Mouse (Mus musculus) cerebellum, adult 2 months (tissue): ENCODE data around the gene Tmem37. TPM values are rescaled to one million over a fixed set of nuclear protein-coding genes. Genes with fewer than 3 reads are reported as not detected.
A peak's percentile ranks its signal among the peaks of the same experiment; 100 is the strongest.

ENCODE experiments used
- DNase-seq, 2 experiments: peaks; one replicate each; pipeline ENCODE4 v3.0.0; 2021
- H3K27ac ChIP-seq: fragments of 200-500 bp; 2 replicates; pipeline ENCODE4 v1.5.1; 2012; ENCODE audit warnings: low read length, control low read depth, inconsistent platforms; ENCODE audit not compliant: insufficient read depth
- H3K27me3 ChIP-seq: fragments of 200-500 bp; 2 replicates; pipeline ENCODE4 v1.6.1; 2012; ENCODE audit warnings: inconsistent platforms, mild to moderate bottlenecking, low read length, moderate library complexity; ENCODE audit not compliant: control insufficient read depth, insufficient read depth
- H3K4me1 ChIP-seq: fragments of 200-500 bp; 2 replicates; pipeline ENCODE4 v1.6.1; 2011; ENCODE audit warnings: low read length; ENCODE audit not compliant: control insufficient read depth, insufficient read depth
- H3K4me3 ChIP-seq: fragments of 200-500 bp; replicated peaks from 2 replicates; pipeline ENCODE3; 2011; ENCODE audit warnings: mild to moderate bottlenecking, low read depth, low read length, control low read depth; ENCODE audit not compliant: insufficient read depth
- CTCF ChIP-seq: fragments of 200-500 bp; IDR thresholded peaks from 2 replicates; pipeline ENCODE4 v1.5.1; 2011; ENCODE audit warnings: low read depth, mild to moderate bottlenecking, control low read depth, low read length, moderate library complexity, borderline replicate concordance; ENCODE audit not compliant: insufficient read depth
- POLR2A ChIP-seq: fragments of 200-500 bp; IDR thresholded peaks from 2 replicates; pipeline ENCODE4 v1.6.1; 2011; ENCODE audit warnings: low read length, control low read depth, borderline replicate concordance; ENCODE audit not compliant: insufficient read depth
- WGBS: fragments of 180-500 bp; shearing (Covaris S2); methylation state at CpG from one replicate; pipeline ENCODE4 v1.1.7; 2018; 5-methylcytosine and 5-hydroxymethylcytosine counted together
- polyA plus RNA-seq: library from polyadenylated mRNA; depleted of rRNA; stranded (reverse); fragments of >200 nt; gene quantifications from 2 replicates; pipeline ENCODE4 v1.2.3, GENCODE M21; 2012

Gene Tmem37
- polyA plus RNA-seq, 1 experiment = 1.3 TPM

DNA sequence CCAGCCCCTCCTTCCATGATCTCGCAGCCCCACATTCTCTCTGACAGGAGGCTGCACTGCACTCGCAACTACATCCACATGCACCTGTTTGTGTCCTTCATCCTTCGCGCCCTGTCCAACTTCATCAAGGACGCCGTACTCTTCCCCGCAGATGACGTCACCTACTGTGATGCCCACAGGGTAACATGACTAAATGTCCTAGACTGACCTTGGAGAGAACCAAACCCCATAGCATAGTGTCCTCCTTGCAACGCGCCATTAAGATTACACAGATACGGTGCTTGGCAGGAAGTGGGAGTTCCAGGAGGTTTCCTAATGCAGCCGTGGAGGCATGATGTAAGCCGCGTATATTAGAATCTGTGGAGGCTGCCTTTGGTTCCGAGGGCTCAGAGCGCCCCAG is 29.3 kb downstream of the Tmem37 start:
- WGBS = 85% methylated on average over 16 of the region's 16 CpGs
- no peak for DNase-seq
- TF ChIP-seq POLR2A = no peak

DNA sequence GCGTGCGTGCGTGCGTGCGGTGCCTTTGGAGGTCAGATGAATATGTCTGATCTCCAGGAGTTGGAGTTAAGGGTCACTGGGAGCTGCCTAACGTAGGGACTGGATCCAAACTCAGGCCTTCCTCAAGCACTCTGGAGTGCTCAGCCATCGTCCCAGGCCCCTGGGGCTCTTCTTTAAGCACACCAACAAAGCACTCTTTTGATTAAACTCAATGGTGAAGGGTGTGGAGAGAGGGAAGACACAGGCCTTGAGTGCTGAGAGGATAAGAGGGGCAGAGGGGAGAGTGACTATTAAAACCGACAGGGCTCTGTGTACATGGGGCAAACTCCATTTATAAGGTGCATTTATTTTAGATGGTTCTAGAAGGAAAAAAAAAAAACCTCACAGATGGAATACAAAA is 31.5 kb downstream of the Tmem37 start:
- Histone ChIP-seq H3K27ac (no peak overlapping the region), H3K4me1 (no peaks in the 10 kb centered on the region), H3K4me3 (no peak overlapping the region), H3K27me3 (no peaks in the 10 kb centered on the region)
- TF ChIP-seq CTCF (no peak), POLR2A (no peak)
- DNase-seq = no peak
- WGBS = 83% methylated on average over 8 of the region's 8 CpGs

More for the DNA sequence above, 29.3 kb downstream of the Tmem37 start:
- Histone ChIP-seq H3K4me3 (no peak overlapping the region), H3K27me3 (no peaks in the 10 kb centered on the region), H3K4me1 (no peaks in the 10 kb centered on the region), H3K27ac (no peak overlapping the region)

DNA sequence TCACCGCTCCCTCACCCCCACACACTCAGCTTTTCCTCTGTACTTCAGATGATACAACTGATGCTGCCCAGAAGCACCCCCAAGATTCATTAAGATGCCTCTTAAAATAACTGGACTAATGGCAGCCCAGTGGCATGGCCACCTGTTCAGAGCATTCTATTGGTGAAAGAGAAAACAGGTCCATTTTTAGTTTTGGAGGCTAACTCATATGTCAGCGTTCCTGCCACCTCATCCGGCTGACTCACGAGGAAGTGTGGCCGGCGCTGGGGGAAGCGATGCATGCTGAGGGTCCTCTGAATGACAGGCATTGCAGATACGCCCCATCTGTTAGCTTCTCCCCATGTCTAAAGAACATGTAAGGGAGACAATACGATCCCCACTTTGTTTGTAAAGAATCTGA is 35.3 kb downstream of the Tmem37 start:
- no peak overlapping the region for H3K27ac ChIP-seq
- H3K4me1 ChIP-seq = no peaks in the 10 kb centered on the region
- no peak for TF ChIP-seq CTCF
- TF ChIP-seq POLR2A = no peak
- WGBS = 61% methylated on average over 9 of the region's 9 CpGs
- H3K27me3 ChIP-seq = no peaks in the 10 kb centered on the region
- H3K4me3 ChIP-seq = no peak overlapping the region
- no peak for DNase-seq

DNA sequence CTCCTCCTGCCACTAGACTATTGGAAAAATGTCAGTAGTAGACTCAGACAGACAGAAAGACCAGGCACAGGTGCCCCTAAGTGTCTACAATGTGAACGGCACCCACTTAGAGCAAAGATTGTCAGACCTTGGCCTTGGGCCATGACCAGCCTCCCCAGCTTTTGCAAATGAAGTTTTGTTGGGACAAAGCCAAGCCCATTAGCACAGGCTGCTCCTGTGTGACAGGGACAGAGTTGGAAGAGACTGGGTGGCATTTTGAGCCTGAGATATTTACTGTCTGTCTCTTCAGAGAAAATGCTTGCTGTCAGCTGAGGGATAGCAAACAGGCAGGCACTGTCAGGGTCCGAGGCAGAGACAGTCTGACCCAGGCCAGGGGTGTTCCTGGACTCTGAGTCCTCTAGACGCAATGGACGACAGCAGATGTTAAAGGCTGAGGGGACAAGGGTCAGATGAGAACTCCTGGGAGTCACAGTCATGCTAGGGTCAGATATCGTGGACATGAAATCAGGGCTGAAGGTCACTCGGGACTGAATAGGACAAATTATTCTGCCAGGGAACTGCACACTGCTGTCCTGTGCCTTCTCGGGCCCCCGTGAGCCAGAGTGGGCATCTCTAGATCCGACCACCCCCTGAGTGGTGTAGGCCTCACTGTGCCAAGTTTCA is 36.7 kb downstream of the Tmem37 start:
- no peaks in the 10 kb centered on the region for H3K27me3 ChIP-seq
- no peak overlapping the region for H3K4me3 ChIP-seq
- peaks cover 3% of the 10 kb centered on the region; the same call in 1 of the 2 replicates for H3K4me1 ChIP-seq
- TF ChIP-seq CTCF = no peak
- no peak for TF ChIP-seq POLR2A
- peak; percentile 14 to 23 for DNase-seq
- 37% methylated on average over 9 of the region's 9 CpGs for WGBS
- H3K27ac ChIP-seq = no peak overlapping the region

DNA sequence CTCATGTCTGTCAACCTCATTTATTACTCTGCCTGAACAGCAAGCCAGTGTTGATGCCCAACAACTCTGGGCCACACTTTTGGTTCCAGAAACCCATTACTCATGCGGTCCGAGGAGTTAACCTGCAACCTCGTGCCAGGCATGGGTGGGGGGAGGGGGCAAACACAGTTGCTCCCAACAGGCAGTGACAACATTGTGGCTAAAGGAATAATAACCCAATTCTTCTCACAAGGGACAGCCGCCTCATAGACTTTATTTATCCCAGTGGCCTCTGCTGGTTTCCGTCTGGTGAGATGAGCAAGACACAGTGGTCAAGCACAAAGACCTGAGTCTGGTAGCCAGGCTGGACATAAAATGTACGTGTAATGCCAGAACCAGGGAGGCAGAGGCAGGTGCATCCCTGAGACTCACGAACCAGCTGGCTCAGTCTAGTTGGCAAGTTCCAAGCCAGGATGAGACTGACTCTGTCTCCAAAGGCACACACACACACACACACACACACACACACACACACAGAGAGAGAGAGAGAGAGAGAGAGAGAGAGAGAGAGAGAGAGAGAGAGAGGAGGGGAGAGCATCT is 38.3 kb downstream of the Tmem37 start:
- H3K4me3 ChIP-seq = no peak overlapping the region
- H3K27ac ChIP-seq = no peak overlapping the region
- TF ChIP-seq CTCF (no peak), POLR2A (no peak)
- H3K4me1 ChIP-seq = peaks cover 8% of the 10 kb centered on the region; the same call in 1 of the 2 replicates
- WGBS = 62% methylated on average over 7 of the region's 7 CpGs
- DNase-seq = no peak
- H3K27me3 ChIP-seq = no peaks in the 10 kb centered on the region

DNA sequence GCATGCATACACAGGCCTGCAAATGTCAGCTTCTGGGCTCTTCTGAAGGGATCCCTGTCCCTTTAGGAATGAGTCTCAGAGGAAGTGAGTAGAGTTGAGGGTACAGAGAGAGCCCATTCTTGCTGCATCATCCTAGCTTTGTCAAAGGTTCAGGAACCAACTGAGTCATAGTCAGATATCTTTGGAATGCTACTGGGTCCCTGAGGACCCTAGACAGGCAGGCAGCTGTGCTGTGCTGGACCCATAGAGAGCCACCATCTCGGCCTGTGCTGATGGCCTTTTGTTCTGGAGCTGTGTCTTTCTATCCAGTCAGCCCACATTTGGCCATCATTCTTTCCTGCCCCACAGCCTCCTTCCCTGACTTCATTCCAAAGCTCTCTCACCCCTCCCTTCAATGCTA is 39.1 kb downstream of the Tmem37 start:
- Histone ChIP-seq H3K4me3 (no peak overlapping the region), H3K27me3 (no peaks in the 10 kb centered on the region), H3K27ac (no peak overlapping the region), H3K4me1 (peaks cover 16% of the 10 kb centered on the region)
- 88% methylated on average over 1 of the region's 1 CpGs for WGBS
- DNase-seq = no peak
- TF ChIP-seq CTCF (no peak), POLR2A (no peak)

DNA sequence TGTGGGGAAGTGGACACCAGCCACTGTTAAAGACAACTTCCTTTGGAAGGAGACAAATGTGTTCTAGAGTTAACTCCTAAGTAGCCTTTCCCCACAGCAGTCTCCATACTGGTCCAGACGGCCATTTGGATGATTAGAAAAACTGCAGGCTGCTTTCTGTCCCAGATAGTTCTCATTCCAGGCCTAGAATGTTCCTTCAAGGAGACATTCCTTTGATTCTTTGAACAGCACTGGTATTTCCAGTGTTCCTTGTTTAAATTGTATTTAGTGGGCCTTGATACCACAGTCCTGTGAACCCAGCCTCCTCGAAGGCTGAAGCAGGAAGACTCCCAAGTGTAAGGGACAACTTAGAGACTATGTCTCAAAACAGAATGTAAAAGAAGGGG is 40.4 kb downstream of the Tmem37 start:
- Histone ChIP-seq H3K27me3 (no peaks in the 10 kb centered on the region), H3K27ac (no peak overlapping the region), H3K4me1 (peaks cover 17% of the 10 kb centered on the region), H3K4me3 (no peak overlapping the region)
- 92% methylated on average over 2 of the region's 2 CpGs for WGBS
- no peak for DNase-seq
- TF ChIP-seq CTCF = no peak
- no peak for TF ChIP-seq POLR2A

DNA sequence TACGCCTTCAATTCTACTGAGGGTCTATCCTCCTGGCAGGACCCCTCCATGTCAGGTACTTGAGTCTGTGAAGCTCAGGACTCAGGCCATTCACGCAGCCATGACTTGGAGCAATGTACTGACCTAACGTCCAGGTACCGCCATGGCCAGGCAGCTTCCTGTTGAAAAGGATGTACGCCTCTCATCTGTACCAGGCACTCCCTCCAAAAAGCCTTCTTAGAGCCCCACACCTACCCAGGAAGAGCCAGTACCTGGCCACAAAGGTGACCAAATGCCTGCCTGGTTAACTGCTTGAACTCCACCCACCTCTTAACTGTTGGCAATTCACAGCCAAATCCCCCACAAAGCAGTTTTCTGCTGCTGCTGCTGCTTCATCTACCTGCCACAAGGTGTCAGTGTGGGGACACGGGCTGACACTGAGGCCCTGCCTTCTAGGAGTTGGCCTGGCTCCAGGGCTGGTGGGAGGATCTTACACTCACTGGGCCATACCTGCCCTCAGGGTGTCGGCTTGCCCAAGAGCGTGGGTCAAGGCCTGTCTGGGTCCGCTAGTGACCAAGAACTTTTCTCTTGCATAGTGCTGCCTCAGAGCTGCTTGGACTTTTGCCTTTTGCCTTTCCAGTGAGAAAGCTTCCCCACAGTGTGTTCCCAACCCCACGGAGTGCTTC is 40.9 kb downstream of the Tmem37 start:
- 43% methylated on average over 10 of the region's 10 CpGs for WGBS
- Histone ChIP-seq H3K27me3 (no peaks in the 10 kb centered on the region), H3K4me1 (peaks cover 18% of the 10 kb centered on the region), H3K4me3 (no peak overlapping the region), H3K27ac (no peak overlapping the region)
- peak; percentile 67 to 70 for DNase-seq
- TF ChIP-seq CTCF (peak; percentile 84), POLR2A (no peak)
